Mouse (Mus musculus): Measurements from ENCODE around the gene Errfi1. TPM values are rescaled to one million over a fixed set of nuclear protein-coding genes. Genes with fewer than 3 reads are reported as not detected.

Errfi1 gene
- total and polyA plus RNA-seq, 2 experiments from 2014 or later = 7.4 to 33.7 TPM

DNA sequence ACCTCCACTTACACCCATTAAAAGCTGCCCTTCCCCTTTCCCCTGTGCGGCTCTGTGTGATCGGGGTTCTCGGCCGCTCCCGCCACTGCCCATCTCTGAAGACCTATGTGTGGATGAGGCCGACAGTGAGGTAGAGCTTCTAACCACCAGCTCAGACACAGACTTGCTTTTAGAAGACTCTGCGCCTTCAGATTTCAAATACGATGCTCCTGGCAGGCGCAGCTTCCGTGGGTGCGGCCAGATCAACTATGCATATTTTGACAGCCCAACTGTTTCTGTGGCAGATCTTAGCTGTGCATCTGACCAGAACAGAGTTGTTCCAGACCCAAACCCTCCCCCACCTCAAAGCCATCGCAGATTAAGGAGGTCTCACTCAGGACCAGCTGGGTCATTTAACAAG is 12.8 kb downstream of the Errfi1 start:
- no peak overlapping the region for H3K27ac ChIP-seq (ENCODE audit: low read depth)
- ATAC-seq (ENCODE audit: insufficient read depth, low read depth) (no peak), DNase-seq (ENCODE audit: low spot score) (no peak)
- 83% methylated on average over 10 of the region's 12 CpGs for WGBS
- no peak overlapping the region for H3K4me3 ChIP-seq (ENCODE audit: low read depth, low read length)
- no peaks in the 10 kb centered on the region for H3K27me3 ChIP-seq (ENCODE audit: control insufficient read depth, insufficient read depth, low read length)
- TF ChIP-seq CTCF (IDR thresholded peaks at IDR 0.05; ENCODE audit: low read depth) = no peak
- no peak for TF ChIP-seq EP300 (IDR thresholded peaks at IDR 0.05; ENCODE audit: low read depth)
- H3K9ac ChIP-seq (replicated peaks; ENCODE audit: low read depth, low read length) = no peak overlapping the region
- H3K4me2 ChIP-seq (ENCODE audit: low read depth, low read length) = no peak overlapping the region
- H3K9me3 ChIP-seq (replicated peaks; ENCODE audit: control insufficient read depth, low read length) = no peaks in the 10 kb centered on the region
- peaks cover 10% of the 10 kb centered on the region for H3K4me1 ChIP-seq (ENCODE audit: control insufficient read depth, insufficient read depth)
- H3K36me3 ChIP-seq (replicated peaks; ENCODE audit: control insufficient read depth, insufficient read depth, low read length) = peaks cover 33% of the 10 kb centered on the region

DNA sequence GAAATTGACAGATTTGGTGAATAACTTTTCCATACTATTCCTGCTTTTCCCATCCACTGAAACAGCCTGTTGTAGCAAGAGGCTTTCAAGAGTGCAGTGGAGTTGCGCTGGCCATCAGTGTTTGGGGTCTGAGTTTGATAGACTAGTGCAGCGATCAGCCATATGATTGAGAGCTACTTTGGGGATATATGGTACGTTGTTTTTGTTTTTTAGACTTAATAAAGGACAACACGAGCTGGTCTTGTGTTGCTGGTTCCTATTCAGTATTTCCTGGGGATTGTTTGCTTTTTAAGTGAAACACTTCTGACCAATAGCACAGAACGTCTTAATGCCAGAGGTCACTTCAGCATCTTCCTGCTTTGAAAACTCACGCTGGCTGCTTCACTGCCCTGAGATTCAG is 14.4 kb downstream of the Errfi1 start:
- Histone ChIP-seq H3K4me1 (ENCODE audit: control insufficient read depth, insufficient read depth) (peaks cover 20% of the 10 kb centered on the region), H3K36me3 (replicated peaks; ENCODE audit: control insufficient read depth, insufficient read depth, low read length) (peaks cover 33% of the 10 kb centered on the region)
- 74% methylated on average over 6 of the region's 6 CpGs for WGBS

DNA sequence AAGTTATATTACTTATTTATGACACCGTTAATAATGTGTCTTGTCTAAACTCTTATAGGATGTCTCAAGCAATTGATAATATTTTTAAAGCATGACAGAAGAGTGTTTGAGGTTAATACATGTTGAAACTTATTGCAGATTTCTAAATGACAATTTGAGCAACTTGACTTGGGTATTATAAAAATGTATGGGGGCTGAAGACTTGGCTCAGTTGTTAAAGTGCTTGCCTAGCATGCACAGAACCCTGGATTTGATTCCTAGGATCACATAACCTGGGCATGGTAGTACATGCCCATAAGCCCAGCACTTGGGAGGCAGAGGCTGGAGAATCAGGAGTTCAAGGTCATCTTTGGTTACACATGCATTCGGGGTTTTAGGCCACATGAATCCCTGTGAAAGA is 15.1 kb downstream of the Errfi1 start:
- no peak for DNase-seq (ENCODE audit: low spot score)
- H3K4me3 ChIP-seq (ENCODE audit: low read depth, low read length) = no peak overlapping the region
- WGBS = 66% methylated on average over 2 of the region's 2 CpGs

More for the DNA sequence above, 14.4 kb downstream of the Errfi1 start:
- ATAC-seq (ENCODE audit: insufficient read depth, low read depth) (no peak), DNase-seq (ENCODE audit: low spot score) (no peak)
- Histone ChIP-seq H3K4me3 (ENCODE audit: low read depth, low read length) (no peak overlapping the region), H3K9me3 (replicated peaks; ENCODE audit: control insufficient read depth, low read length) (no peaks in the 10 kb centered on the region), H3K9ac (replicated peaks; ENCODE audit: low read depth, low read length) (no peak overlapping the region), H3K4me2 (ENCODE audit: low read depth, low read length) (no peak overlapping the region), H3K27ac (ENCODE audit: low read depth) (no peak overlapping the region), H3K27me3 (ENCODE audit: control insufficient read depth, insufficient read depth, low read length) (no peaks in the 10 kb centered on the region)
- no peak for TF ChIP-seq EP300 (IDR thresholded peaks at IDR 0.05; ENCODE audit: low read depth)
- no peak for TF ChIP-seq CTCF (IDR thresholded peaks at IDR 0.05; ENCODE audit: low read depth)

DNA sequence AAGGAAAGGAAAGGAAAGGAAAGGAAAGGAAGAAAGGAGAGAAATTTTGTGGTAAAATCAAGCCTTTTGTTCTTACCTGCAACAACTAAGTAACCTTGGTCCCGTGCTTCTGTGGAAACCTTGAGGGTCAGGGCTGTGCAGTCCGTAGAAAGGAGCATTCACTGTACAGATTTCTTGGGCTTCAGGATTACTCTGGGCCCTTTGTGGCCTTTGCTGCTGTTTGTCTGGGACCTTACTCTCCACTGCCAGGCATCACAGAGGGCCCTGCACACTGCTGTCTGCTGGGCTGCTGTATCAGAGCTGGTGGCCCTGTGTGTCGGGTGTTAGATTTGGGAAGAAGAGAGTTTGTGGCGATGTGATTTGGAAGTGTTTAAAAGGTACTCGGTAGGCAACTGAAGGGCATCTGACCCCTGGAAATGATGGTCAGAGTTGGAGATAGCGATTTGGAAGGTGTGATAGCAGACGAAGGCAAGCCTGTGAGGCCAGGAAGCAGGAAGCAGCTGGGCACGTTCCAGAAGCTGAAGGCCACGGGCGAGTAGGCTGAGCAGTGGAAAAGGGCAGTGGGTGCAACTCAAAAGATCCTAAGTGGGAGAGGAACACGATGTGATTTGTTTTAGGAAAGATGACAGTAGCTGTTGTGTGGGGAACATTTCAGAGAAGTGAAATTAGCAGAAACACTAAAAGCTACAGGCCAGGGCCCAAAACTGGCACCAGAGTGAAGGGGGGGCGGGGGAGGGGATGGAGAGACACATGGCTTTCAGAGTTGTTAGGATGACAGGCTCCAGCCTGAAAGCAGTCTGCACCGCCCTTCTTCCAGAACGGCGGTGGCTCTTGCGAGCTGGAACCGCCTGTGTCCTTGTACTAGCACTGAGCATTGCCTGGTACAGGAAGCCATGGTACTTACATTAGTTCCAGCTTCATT is 15.8 kb downstream of the Errfi1 start:
- H3K36me3 ChIP-seq (replicated peaks; ENCODE audit: control insufficient read depth, insufficient read depth, low read length) = peaks cover 33% of the 10 kb centered on the region
- H3K27ac ChIP-seq (ENCODE audit: low read depth) = no peak overlapping the region
- no peak for DNase-seq (ENCODE audit: low spot score)
- no peak overlapping the region for H3K9ac ChIP-seq (replicated peaks; ENCODE audit: low read depth, low read length)
- WGBS = 48% methylated on average over 17 of the region's 17 CpGs
- H3K4me2 ChIP-seq (ENCODE audit: low read depth, low read length) = no peak overlapping the region
- H3K4me3 ChIP-seq (ENCODE audit: low read depth, low read length) = no peak overlapping the region
- no peaks in the 10 kb centered on the region for H3K27me3 ChIP-seq (ENCODE audit: control insufficient read depth, insufficient read depth, low read length)
- peaks cover 20% of the 10 kb centered on the region for H3K4me1 ChIP-seq (ENCODE audit: control insufficient read depth, insufficient read depth)
- TF ChIP-seq EP300 (IDR thresholded peaks at IDR 0.05; ENCODE audit: low read depth) = no peak
- no peak for TF ChIP-seq CTCF (IDR thresholded peaks at IDR 0.05; ENCODE audit: low read depth)
- no peaks in the 10 kb centered on the region for H3K9me3 ChIP-seq (replicated peaks; ENCODE audit: control insufficient read depth, low read length)
- no peak for ATAC-seq (ENCODE audit: insufficient read depth, low read depth)

More for the DNA sequence above, 15.1 kb downstream of the Errfi1 start:
- Histone ChIP-seq H3K36me3 (replicated peaks; ENCODE audit: control insufficient read depth, insufficient read depth, low read length) (peaks cover 33% of the 10 kb centered on the region), H3K9me3 (replicated peaks; ENCODE audit: control insufficient read depth, low read length) (no peaks in the 10 kb centered on the region), H3K9ac (replicated peaks; ENCODE audit: low read depth, low read length) (no peak overlapping the region), H3K27ac (ENCODE audit: low read depth) (no peak overlapping the region), H3K4me2 (ENCODE audit: low read depth, low read length) (no peak overlapping the region), H3K4me1 (ENCODE audit: control insufficient read depth, insufficient read depth) (peaks cover 20% of the 10 kb centered on the region), H3K27me3 (ENCODE audit: control insufficient read depth, insufficient read depth, low read length) (no peaks in the 10 kb centered on the region)
- TF ChIP-seq CTCF (IDR thresholded peaks at IDR 0.05; ENCODE audit: low read depth) (no peak), EP300 (IDR thresholded peaks at IDR 0.05; ENCODE audit: low read depth) (no peak)
- no peak for ATAC-seq (ENCODE audit: insufficient read depth, low read depth)

DNA sequence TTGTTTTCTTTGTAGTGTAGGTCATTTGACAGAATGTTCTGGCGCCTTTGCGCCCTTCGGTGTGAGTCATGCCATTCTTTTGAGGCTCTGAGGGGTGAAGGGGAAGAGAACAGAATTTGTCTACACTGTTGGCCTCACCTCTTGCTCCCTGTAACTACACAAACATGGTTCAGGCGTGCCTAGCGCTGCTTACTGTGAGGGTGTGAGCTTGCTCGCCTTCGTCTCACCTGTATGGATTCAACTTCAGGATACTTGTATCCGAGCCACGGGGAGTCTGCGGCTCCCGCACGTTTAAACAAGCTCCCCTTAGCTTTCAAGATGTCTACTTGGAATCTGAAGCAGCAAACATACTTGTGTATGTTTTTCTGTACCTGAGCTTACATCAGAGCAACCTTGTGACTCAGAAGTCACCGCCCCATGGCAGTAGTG is 17.3 kb downstream of the Errfi1 start:
- Histone ChIP-seq H3K9me3 (replicated peaks; ENCODE audit: control insufficient read depth, low read length) (no peaks in the 10 kb centered on the region), H3K9ac (replicated peaks; ENCODE audit: low read depth, low read length) (no peak overlapping the region), H3K36me3 (replicated peaks; ENCODE audit: control insufficient read depth, insufficient read depth, low read length) (peaks cover 26% of the 10 kb centered on the region), H3K4me2 (ENCODE audit: low read depth, low read length) (no peak overlapping the region), H3K27ac (ENCODE audit: low read depth) (peak overlapping the region; percentile 27), H3K4me1 (ENCODE audit: control insufficient read depth, insufficient read depth) (peaks cover 20% of the 10 kb centered on the region), H3K27me3 (ENCODE audit: control insufficient read depth, insufficient read depth, low read length) (no peaks in the 10 kb centered on the region), H3K4me3 (ENCODE audit: low read depth, low read length) (no peak overlapping the region)
- no peak for ATAC-seq (ENCODE audit: insufficient read depth, low read depth)
- TF ChIP-seq EP300 (IDR thresholded peaks at IDR 0.05; ENCODE audit: low read depth) (no peak), CTCF (IDR thresholded peaks at IDR 0.05; ENCODE audit: low read depth) (no peak)
- 77% methylated on average over 13 of the region's 13 CpGs for whole genome bisulfite sequencing
- no peak for DNase-seq (ENCODE audit: low spot score)
